Mouse (Mus musculus) neural tube, embryonic 15.5 days (tissue): Measurements from ENCODE around the gene Arhgef28. TPM values are rescaled to one million over a fixed set of nuclear protein-coding genes. Genes with fewer than 3 reads are reported as not detected.
A peak's percentile ranks its signal among the peaks of the same experiment; 100 is the strongest.
"Not testable (repeated sequence)": the region's sequence is repeated elsewhere in the genome, so short reads cannot be mapped to it uniquely, and the experiment has no call there.

Experiments used
- ATAC-seq: fragments of 200-750 bp; cut with Nextera tagmentation; 2 replicates; pipeline ENCODE4 v1.8.0; 2017; ENCODE audit warnings: mild to moderate bottlenecking, moderate TSS enrichment, moderate library complexity; ENCODE audit not compliant: low FRiP score
- H3K27ac ChIP-seq: fragments of 300-500 bp; sonication (generic); replicated peaks from 2 replicates; pipeline ENCODE4 v1.5.1; 2015; ENCODE audit warnings: mild to moderate bottlenecking, inconsistent platforms
- H3K27me3 ChIP-seq: fragments of 300-500 bp; sonication (generic); replicated peaks from 2 replicates; pipeline ENCODE4 v1.6.1; 2015; ENCODE audit warnings: inconsistent platforms
- H3K36me3 ChIP-seq: fragments of 300-500 bp; sonication (generic); 2 replicates; pipeline ENCODE4 v1.6.1; 2015; ENCODE audit warnings: inconsistent platforms
- H3K4me1 ChIP-seq: fragments of 300-500 bp; sonication (generic); 2 replicates; pipeline ENCODE4 v1.6.1; 2015; ENCODE audit warnings: inconsistent platforms
- H3K4me2 ChIP-seq: fragments of 300-500 bp; sonication (generic); 2 replicates; pipeline ENCODE4 v1.6.1; 2015; ENCODE audit warnings: inconsistent platforms, mild to moderate bottlenecking, moderate library complexity
- H3K4me3 ChIP-seq: fragments of 300-500 bp; sonication (generic); replicated peaks from 2 replicates; pipeline ENCODE4 v1.5.1; 2015; ENCODE audit warnings: mild to moderate bottlenecking, inconsistent platforms
- H3K9ac ChIP-seq: fragments of 300-500 bp; sonication (generic); replicated peaks from 2 replicates; pipeline ENCODE4 v1.6.1; 2015; ENCODE audit warnings: mild to moderate bottlenecking, inconsistent platforms
- H3K9me3 ChIP-seq: fragments of 300-500 bp; sonication (generic); replicated peaks from 2 replicates; pipeline ENCODE4 v1.6.1; 2016; ENCODE audit warnings: inconsistent platforms
- WGBS: fragments of 180-500 bp; shearing (Covaris S2); methylation state at CpG from one replicate; pipeline ENCODE4 v1.1.7; 2015; ENCODE audit warnings: mixed read lengths; 5-methylcytosine and 5-hydroxymethylcytosine counted together
- polyA plus RNA-seq: library from polyadenylated mRNA; unstranded; fragments of >200 nt; fragmentation: Nextera tagmentation; extraction: Ambion mirVana; gene quantifications from 2 replicates; pipeline ENCODE4 v1.2.1, GENCODE M21; 2015

The Arhgef28 gene
- polyA plus RNA-seq, 1 experiment from 2014 or later, result 31.0 TPM

- ATAC-seq, result no peak
- H3K4me1 ChIP-seq, result peaks cover 16% of the 10 kb centered on the region
These were observed 180.3 kb downstream of the Arhgef28 start for GRCm38 (mm10) chr13:98025706-98026504.

DNA sequence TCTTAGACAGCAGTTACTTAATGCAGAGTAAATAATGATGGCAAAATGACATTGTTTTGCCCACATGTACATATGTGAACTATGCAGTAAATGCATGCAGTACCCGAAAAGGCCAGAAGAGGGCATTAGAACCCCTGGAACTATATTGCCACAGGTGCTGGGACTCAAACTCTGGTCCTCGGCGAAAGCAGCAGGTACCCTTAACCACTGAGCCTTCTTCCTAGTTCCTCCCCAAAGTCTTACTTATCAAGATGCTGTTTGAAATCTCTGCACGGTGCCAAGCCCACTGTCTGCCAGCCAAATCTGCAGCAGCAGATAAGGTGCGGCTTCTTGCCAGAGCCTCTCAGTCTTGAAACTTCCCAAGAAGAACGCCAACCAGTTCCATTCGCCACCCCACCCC is 181.1 kb downstream of the Arhgef28 start:
- H3K27me3 ChIP-seq, result no peaks in the 10 kb centered on the region
- H3K4me3 ChIP-seq, result no peak overlapping the region
- no peak for ATAC-seq
- WGBS, result 89% methylated on average over 7 of the region's 7 CpGs
- no peak overlapping the region for H3K4me2 ChIP-seq
- peaks cover 16% of the 10 kb centered on the region for H3K4me1 ChIP-seq
- no peaks in the 10 kb centered on the region for H3K36me3 ChIP-seq
- H3K27ac ChIP-seq, result no peak overlapping the region
- H3K9ac ChIP-seq, result no peak overlapping the region
- H3K9me3 ChIP-seq, result no peaks in the 10 kb centered on the region

More at GRCm38 (mm10) chr13:98025706-98026504, 180.3 kb downstream of the Arhgef28 start:
- H3K36me3 ChIP-seq, result no peaks in the 10 kb centered on the region
- H3K27me3 ChIP-seq, result no peaks in the 10 kb centered on the region
- H3K9ac ChIP-seq, result no peak overlapping the region
- no peaks in the 10 kb centered on the region for H3K9me3 ChIP-seq
- no peak overlapping the region for H3K4me2 ChIP-seq
- H3K4me3 ChIP-seq, result no peak overlapping the region
- WGBS, result 75% methylated on average over 26 of the region's 26 CpGs
- no peak overlapping the region for H3K27ac ChIP-seq

- H3K4me3 ChIP-seq, result no peak overlapping the region
- H3K27ac ChIP-seq, result no peak overlapping the region
- no peaks in the 10 kb centered on the region for H3K27me3 ChIP-seq
- H3K9ac ChIP-seq, result no peak overlapping the region
- ATAC-seq, result no peak
- no peaks in the 10 kb centered on the region for H3K36me3 ChIP-seq
- WGBS, result 92% methylated on average over 12 of the region's 12 CpGs
- H3K9me3 ChIP-seq, result no peaks in the 10 kb centered on the region
- peaks cover 13% of the 10 kb centered on the region for H3K4me1 ChIP-seq
- H3K4me2 ChIP-seq, result no peak overlapping the region
These were observed 181.6 kb downstream of the Arhgef28 start for GRCm38 (mm10) chr13:98024680-98025079.

DNA sequence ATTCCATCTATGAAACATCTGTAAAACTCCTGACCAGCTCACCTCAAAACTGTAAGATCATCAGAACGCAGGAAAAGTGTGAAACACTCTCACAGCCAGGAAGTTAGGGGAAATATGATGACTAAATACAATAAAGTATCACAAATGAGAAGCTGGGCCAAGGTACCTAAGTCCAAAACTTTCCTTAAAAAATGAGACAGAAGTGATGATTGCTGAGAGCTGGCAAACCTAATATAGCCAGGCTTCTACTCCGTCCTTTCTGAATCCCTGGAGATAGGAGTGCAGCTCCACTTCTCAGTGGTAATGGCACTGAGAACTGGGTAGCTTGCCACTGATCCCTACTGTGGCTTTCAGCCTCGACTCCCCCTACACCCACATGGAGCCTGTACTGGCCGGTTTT is 184.3 kb downstream of the Arhgef28 start:
- no peak for ATAC-seq
- Histone ChIP-seq H3K27ac (no peak overlapping the region), H3K36me3 (no peaks in the 10 kb centered on the region), H3K4me2 (no peak overlapping the region), H3K9me3 (no peaks in the 10 kb centered on the region), H3K4me1 (peaks cover 5% of the 10 kb centered on the region), H3K9ac (no peak overlapping the region), H3K4me3 (no peak overlapping the region), H3K27me3 (no peaks in the 10 kb centered on the region)
- WGBS, result 84% methylated on average over 4 of the region's 4 CpGs

DNA sequence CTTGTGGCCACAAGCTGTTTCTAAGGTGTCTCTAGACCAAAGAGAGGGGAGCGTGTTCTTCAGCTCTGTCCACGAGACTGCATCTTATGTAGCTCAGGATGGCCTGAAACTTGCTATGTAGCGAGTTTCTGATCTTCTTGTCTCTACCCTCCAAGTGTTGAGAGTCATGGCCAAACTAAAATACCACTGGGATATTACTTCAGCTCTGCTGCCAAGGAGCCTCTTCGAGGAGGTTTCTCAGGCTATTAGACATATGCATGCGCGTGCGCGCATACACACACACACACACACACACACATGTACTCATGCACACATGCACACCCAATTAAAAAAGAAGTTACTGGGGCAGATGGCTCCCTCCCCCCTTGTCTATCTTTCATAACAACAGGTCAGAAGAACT is 187.4 kb downstream of the Arhgef28 start:
- H3K4me1 ChIP-seq, result peaks cover 17% of the 10 kb centered on the region
- not testable (repeated sequence) for H3K36me3 ChIP-seq, H3K4me3 ChIP-seq, H3K4me2 ChIP-seq, H3K27me3 ChIP-seq, H3K9me3 ChIP-seq, H3K9ac ChIP-seq, H3K27ac ChIP-seq, ATAC-seq
- WGBS, result 94% methylated on average over 8 of the region's 8 CpGs

DNA sequence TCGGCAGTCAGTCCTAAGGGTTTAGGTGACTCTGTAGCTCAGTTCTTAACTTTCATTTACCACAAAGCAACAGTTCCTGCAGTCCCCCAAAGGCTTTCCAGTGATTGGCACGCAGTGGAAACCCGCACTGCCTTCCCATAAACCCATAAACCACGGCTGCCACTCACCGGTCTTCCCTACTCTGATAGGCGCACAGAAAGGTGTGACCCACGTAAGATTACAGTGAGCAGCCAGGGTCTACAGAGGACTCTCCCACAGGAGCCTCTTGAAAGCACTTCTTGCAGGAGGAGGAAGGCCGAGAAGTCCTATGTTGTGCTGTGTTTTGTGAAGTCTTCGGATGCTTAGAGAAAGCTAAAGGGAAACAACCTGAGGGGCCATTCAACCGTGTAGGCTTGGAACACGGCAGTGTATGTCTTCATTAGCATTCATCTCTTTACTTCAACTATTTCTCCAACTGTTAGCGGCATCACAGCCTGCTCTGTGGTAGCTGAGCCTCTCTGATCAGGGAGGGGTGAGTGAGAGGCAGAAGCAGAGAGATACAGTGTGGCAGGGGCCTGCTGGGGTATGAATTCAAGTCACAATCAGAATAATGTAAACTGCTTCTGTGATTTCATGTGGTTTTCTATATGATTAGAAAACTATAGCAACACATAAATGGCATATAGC is 189.2 kb downstream of the Arhgef28 start:
- peak; percentile 78 for ATAC-seq
- H3K4me1 ChIP-seq, result peaks cover 17% of the 10 kb centered on the region
- peak overlapping the region; percentile 88 for H3K27ac ChIP-seq
- WGBS, result 8% methylated on average over 12 of the region's 12 CpGs
- H3K4me3 ChIP-seq, result peak overlapping the region; percentile 49
- H3K36me3 ChIP-seq, result no peaks in the 10 kb centered on the region
- no peaks in the 10 kb centered on the region for H3K9me3 ChIP-seq
- no peaks in the 10 kb centered on the region for H3K27me3 ChIP-seq
- peak overlapping the region; percentile 59 for H3K9ac ChIP-seq
- H3K4me2 ChIP-seq, result peak overlapping the region; percentile 85

- Histone ChIP-seq H3K27ac (peak overlapping the region; percentile 88), H3K4me2 (peak overlapping the region; percentile 85), H3K27me3 (no peaks in the 10 kb centered on the region), H3K36me3 (no peaks in the 10 kb centered on the region), H3K9me3 (no peaks in the 10 kb centered on the region), H3K4me3 (peak overlapping the region; percentile 49), H3K9ac (peak overlapping the region; percentile 59), H3K4me1 (peaks cover 17% of the 10 kb centered on the region)
- ATAC-seq, result peak; percentile 62
- 4% methylated on average over 33 of the region's 33 CpGs for WGBS
These were observed 190.0 kb downstream of the Arhgef28 start for GRCm38 (mm10) chr13:98015981-98016922.

- no peak for ATAC-seq
- H3K4me3 ChIP-seq, result peak overlapping the region; percentile 49
- H3K36me3 ChIP-seq, result no peaks in the 10 kb centered on the region
- no peaks in the 10 kb centered on the region for H3K9me3 ChIP-seq
- no peak overlapping the region for H3K27ac ChIP-seq
- WGBS, result 60% methylated on average over 3 of the region's 3 CpGs
- H3K27me3 ChIP-seq, result no peaks in the 10 kb centered on the region
- H3K4me1 ChIP-seq, result peaks cover 17% of the 10 kb centered on the region
- H3K4me2 ChIP-seq, result peak overlapping the region; percentile 85
- no peak overlapping the region; the same call in 1 of the 2 replicates for H3K9ac ChIP-seq
These were observed 191.3 kb downstream of the Arhgef28 start for GRCm38 (mm10) chr13:98014892-98015291.

GRCm38 (mm10) chr13:98013715-98014114 is 192.5 kb downstream of the Arhgef28 start:
- WGBS, result 98% methylated on average over 4 of the region's 4 CpGs
- peaks cover 17% of the 10 kb centered on the region for H3K4me1 ChIP-seq

GRCm38 (mm10) chr13:98011931-98012341 is 194.3 kb downstream of the Arhgef28 start:
- WGBS, result 39% methylated on average over 6 of the region's 6 CpGs
- Histone ChIP-seq H3K9ac (no peak overlapping the region), H3K4me1 (peaks cover 13% of the 10 kb centered on the region), H3K4me3 (no peak overlapping the region), H3K4me2 (no peak overlapping the region), H3K36me3 (no peaks in the 10 kb centered on the region), H3K27me3 (no peaks in the 10 kb centered on the region), H3K27ac (no peak overlapping the region), H3K9me3 (no peaks in the 10 kb centered on the region)
- no peak for ATAC-seq

More at GRCm38 (mm10) chr13:98013715-98014114, 192.5 kb downstream of the Arhgef28 start:
- Histone ChIP-seq H3K4me2 (no peak overlapping the region), H3K27me3 (no peaks in the 10 kb centered on the region), H3K9ac (no peak overlapping the region), H3K36me3 (no peaks in the 10 kb centered on the region), H3K9me3 (no peaks in the 10 kb centered on the region), H3K4me3 (no peak overlapping the region), H3K27ac (no peak overlapping the region)
- ATAC-seq, result no peak

GRCm38 (mm10) chr13:98009070-98009469 is 197.2 kb downstream of the Arhgef28 start:
- Histone ChIP-seq H3K4me3 (no peak overlapping the region), H3K27ac (no peak overlapping the region), H3K27me3 (no peaks in the 10 kb centered on the region), H3K4me1 (peaks cover 7% of the 10 kb centered on the region; the same call in 1 of the 2 replicates), H3K36me3 (no peaks in the 10 kb centered on the region), H3K9me3 (no peaks in the 10 kb centered on the region), H3K9ac (no peak overlapping the region), H3K4me2 (no peak overlapping the region)
- ATAC-seq, result no peak
- 78% methylated on average over 4 of the region's 4 CpGs for WGBS
